Mouse (Mus musculus) myocyte (in vitro differentiated cells): ENCODE data around the gene Noc4l.
A peak's percentile ranks its signal among the peaks of the same experiment; 100 is the strongest.

ENCODE experiments used
- CEBPB ChIP-seq: IDR thresholded peaks from 2 replicates; pipeline ENCODE4 v1.6.1; 2011; ENCODE audit warnings: mild to moderate bottlenecking, moderate library complexity; ENCODE audit not compliant: poor library complexity, insufficient read depth, severe bottlenecking
- E2F4 ChIP-seq: IDR thresholded peaks from one replicate; pipeline ENCODE4 v1.6.1; 2011; ENCODE audit warnings: mild to moderate bottlenecking, control low read depth, moderate library complexity; ENCODE audit not compliant: insufficient read depth
- MAX ChIP-seq: IDR thresholded peaks from one replicate; pipeline ENCODE4 v1.6.1; 2011; ENCODE audit warnings: low read depth, mild to moderate bottlenecking, control low read depth
- MYOD1 ChIP-seq, 3 experiments: IDR thresholded peaks; one replicate each; pipeline ENCODE4 v1.6.1; 2011; ENCODE audit warnings: control low read depth in 2 of 3, low read depth in 2 of 3, mild to moderate bottlenecking in 2 of 3, moderate library complexity in 1 of 3; ENCODE audit not compliant: insufficient read length in 2 of 3, control insufficient read depth in 1 of 3
- MYOG ChIP-seq, 3 experiments: IDR thresholded peaks; one replicate each; pipeline ENCODE4 v1.6.1; 2011; ENCODE audit warnings: control low read depth in 2 of 3, low read depth in 2 of 3, mild to moderate bottlenecking in 2 of 3; ENCODE audit not compliant: insufficient read length in 2 of 3, control insufficient read depth in 1 of 3, insufficient read depth in 1 of 3
- POLR2A ChIP-seq: IDR thresholded peaks from one replicate; pipeline ENCODE4 v1.6.1; 2011; ENCODE audit warnings: low read depth, mild to moderate bottlenecking, control low read depth, moderate library complexity; ENCODE audit not compliant: insufficient read length
- POLR2AphosphoS2 ChIP-seq: IDR thresholded peaks from one replicate; pipeline ENCODE4 v1.6.1; 2011; ENCODE audit warnings: low read depth, control low read depth; ENCODE audit not compliant: insufficient read length
- SRF ChIP-seq: IDR thresholded peaks from one replicate; pipeline ENCODE4 v1.6.1; 2011; ENCODE audit warnings: low read depth; ENCODE audit not compliant: control insufficient read depth, insufficient read length
- USF1 ChIP-seq: IDR thresholded peaks from one replicate; pipeline ENCODE4 v1.6.1; 2011; ENCODE audit warnings: low read depth, mild to moderate bottlenecking, control low read depth, moderate library complexity

DNA sequence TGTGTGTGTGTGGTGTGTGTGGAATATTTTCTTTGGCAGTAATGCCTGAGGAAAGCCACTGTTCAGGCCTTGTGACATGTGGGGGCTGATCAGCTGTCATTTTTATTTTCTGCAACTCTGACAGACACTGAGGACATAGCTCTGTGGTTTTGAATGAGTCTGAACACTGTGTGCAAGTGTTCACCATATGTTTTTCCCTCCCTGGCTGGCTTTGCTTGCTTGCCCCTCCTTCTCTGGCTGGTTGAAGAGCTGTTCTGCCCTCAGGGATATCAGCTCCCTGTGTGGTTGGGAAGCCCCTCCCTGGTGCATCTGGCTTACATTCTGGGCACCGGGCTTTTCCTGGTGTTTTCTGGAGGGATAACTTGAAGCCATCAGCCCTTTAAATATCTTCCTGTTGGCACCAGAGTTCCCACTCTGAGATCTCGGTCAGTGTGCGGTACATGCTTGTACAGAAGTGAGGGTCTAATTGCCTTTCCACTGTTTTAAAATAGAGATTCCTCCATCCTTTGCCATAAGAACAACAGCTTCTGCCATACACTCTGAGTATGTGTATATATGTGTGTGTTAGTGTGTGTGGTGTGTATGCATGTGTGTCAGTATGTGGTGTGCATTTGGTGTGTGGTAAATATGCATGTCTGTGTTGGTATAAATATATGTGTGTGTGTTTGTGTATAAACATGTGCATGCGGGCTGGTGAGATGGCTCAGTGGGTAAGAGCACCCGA lies 41.6 kb downstream of the Noc4l start:
- TF ChIP-seq MAX = no peak
- no peak for TF ChIP-seq POLR2A
- TF ChIP-seq CEBPB = peak; percentile 35; the same call in 1 of the 2 replicates
- no peak for TF ChIP-seq E2F4
- TF ChIP-seq MYOD1 (IDR thresholded peaks at IDR 0.05; ENCODE audit: control insufficient read depth in 1 of 3, insufficient read length in 2 of 3, low read depth in 2 of 3) = peak; percentile 45 to 87 (median 70)
- TF ChIP-seq MYOG (IDR thresholded peaks at IDR 0.05; ENCODE audit: control insufficient read depth in 1 of 3, insufficient read depth in 1 of 3, insufficient read length in 2 of 3, low read depth in 2 of 3) = peak in 2 of 3 experiments; percentile 83 to 89
- TF ChIP-seq USF1 = peak; percentile 17
- no peak for TF ChIP-seq POLR2AphosphoS2
- no peak for TF ChIP-seq SRF
